8 mouse cellular contexts compared by ENCODE assay signal in genomic region chrX:10991871-10992210, GRCm38 (mm10).
DNase-seq lines count a peak whose midpoint lies in the region; ATAC-seq and TF ChIP-seq lines count a peak whose summit lies in the region.

No protein-coding gene starts in this region.

- TF ChIP-seq POLR2A in cerebellum, adult 2 months (IDR thresholded peaks at IDR 0.05; ENCODE audit: borderline replicate concordance, insufficient read depth, low read length): no peak

- H3K4me2 ChIP-seq in lung, embryonic 15.5 days: peak overlapping the region; percentile 45; the same call in 1 of the 2 replicates
- peak overlapping the region; percentile 41; the same call in 1 of the 2 replicates for H3K4me2 ChIP-seq in neural tube, embryonic 14.5 days (ENCODE audit: low read depth, low read length)

- no peak for TF ChIP-seq CTCF in cerebellum, adult 2 months (IDR thresholded peaks at IDR 0.05; ENCODE audit: borderline replicate concordance, insufficient read depth, low read depth, low read length)

- H3K9me3 ChIP-seq in lung, embryonic 15.5 days: no peaks in the 10 kb centered on the region
- H3K9me3 ChIP-seq in neural tube, embryonic 14.5 days (ENCODE audit: control insufficient read depth, low read length): no peaks in the 10 kb centered on the region

- H3K27me3 ChIP-seq in cerebellum, adult 2 months (ENCODE audit: control insufficient read depth, insufficient read depth, low read length): no peaks in the 10 kb centered on the region
- no peaks in the 10 kb centered on the region for H3K27me3 ChIP-seq in lung, embryonic 15.5 days
- no peaks in the 10 kb centered on the region for H3K27me3 ChIP-seq in neural tube, embryonic 14.5 days (ENCODE audit: control insufficient read depth, insufficient read depth, low read length)

- no peak overlapping the region for H3K27ac ChIP-seq in cerebellum, adult 2 months (ENCODE audit: insufficient read depth, low read length)
- peak overlapping the region; percentile 29; the same call in 1 of the 2 replicates for H3K27ac ChIP-seq in lung, embryonic 15.5 days
- H3K27ac ChIP-seq in neural tube, embryonic 14.5 days (ENCODE audit: low read depth, low read length): peak overlapping the region; percentile 60; the same call in 1 of the 2 replicates

- H3K4me1 ChIP-seq in cerebellum, adult 2 months (ENCODE audit: control insufficient read depth, insufficient read depth, low read length): peaks cover 4% of the 10 kb centered on the region; the same call in 1 of the 2 replicates
- peaks cover 24% of the 10 kb centered on the region for H3K4me1 ChIP-seq in lung, embryonic 15.5 days
- 0 out of 2 replicates have a peak, but pooled peaks cover 2% of the 10 kb centered on the region for H3K4me1 ChIP-seq in neural tube, embryonic 14.5 days (ENCODE audit: control insufficient read depth, insufficient read depth, low read length)

- ATAC-seq in lung, embryonic 15.5 days (ENCODE audit: borderline replicate concordance, extremely low read depth, low FRiP score, low TSS enrichment): no peak
- peak; percentile 26; the same call in 1 of the 2 replicates for ATAC-seq in neural tube, embryonic 14.5 days (ENCODE audit: low read depth)

- DNase-seq in cerebellum, adult 2 months: peak; percentile 0 to 8
- DNase-seq in cerebellum, adult 8-10 months: no peak
- DNase-seq in lung, adult 18-20 months: no peak
- DNase-seq in layer of hippocampus, postnatal 10 days (ENCODE audit: low spot score in 2 of 2): peak; percentile 6 to 20
- DNase-seq in gastrocnemius, adult 8-10 months (ENCODE audit: low spot score in 2 of 2): no peak
- DNase-seq in cerebellum, postnatal 14 days: no peak

- H3K36me3 ChIP-seq in lung, embryonic 15.5 days: no peaks in the 10 kb centered on the region
- no peaks in the 10 kb centered on the region for H3K36me3 ChIP-seq in neural tube, embryonic 14.5 days (ENCODE audit: control insufficient read depth, insufficient read depth, low read length)

- H3K4me3 ChIP-seq in cerebellum, adult 2 months (replicated peaks; ENCODE audit: insufficient read depth, low read depth, low read length): no peak overlapping the region
- no peak overlapping the region for H3K4me3 ChIP-seq in lung, embryonic 15.5 days
- H3K4me3 ChIP-seq in neural tube, embryonic 14.5 days (ENCODE audit: low read depth, low read length): 0 out of 2 replicates have a peak overlapping the region, but pooled peaks have one; percentile 1

- no peak overlapping the region for H3K9ac ChIP-seq in lung, embryonic 15.5 days
- H3K9ac ChIP-seq in neural tube, embryonic 14.5 days (replicated peaks; ENCODE audit: low read depth, low read length): no peak overlapping the region

- 20% methylated on average over 6 of the region's 6 CpGs for WGBS in cerebellum, adult 2 months
- WGBS in lung, embryonic 15.5 days: 37% methylated on average over 6 of the region's 6 CpGs
- 14% methylated on average over 6 of the region's 6 CpGs for WGBS in neural tube, embryonic 14.5 days

Comparison
In these comparisons a context has a peak if more than half of its experiments do, and no peak if none do; other contexts are left out.
1. DNase-seq: peak in cerebellum, adult 2 months (2 of 2) and layer of hippocampus, postnatal 10 days (2 of 2); none in cerebellum, adult 8-10 months (single experiment), lung, adult 18-20 months (0 of 2), gastrocnemius, adult 8-10 months (0 of 2) and cerebellum, postnatal 14 days (0 of 2).